8 mouse cellular contexts compared by ENCODE assay signal in the genomic region with DNA sequence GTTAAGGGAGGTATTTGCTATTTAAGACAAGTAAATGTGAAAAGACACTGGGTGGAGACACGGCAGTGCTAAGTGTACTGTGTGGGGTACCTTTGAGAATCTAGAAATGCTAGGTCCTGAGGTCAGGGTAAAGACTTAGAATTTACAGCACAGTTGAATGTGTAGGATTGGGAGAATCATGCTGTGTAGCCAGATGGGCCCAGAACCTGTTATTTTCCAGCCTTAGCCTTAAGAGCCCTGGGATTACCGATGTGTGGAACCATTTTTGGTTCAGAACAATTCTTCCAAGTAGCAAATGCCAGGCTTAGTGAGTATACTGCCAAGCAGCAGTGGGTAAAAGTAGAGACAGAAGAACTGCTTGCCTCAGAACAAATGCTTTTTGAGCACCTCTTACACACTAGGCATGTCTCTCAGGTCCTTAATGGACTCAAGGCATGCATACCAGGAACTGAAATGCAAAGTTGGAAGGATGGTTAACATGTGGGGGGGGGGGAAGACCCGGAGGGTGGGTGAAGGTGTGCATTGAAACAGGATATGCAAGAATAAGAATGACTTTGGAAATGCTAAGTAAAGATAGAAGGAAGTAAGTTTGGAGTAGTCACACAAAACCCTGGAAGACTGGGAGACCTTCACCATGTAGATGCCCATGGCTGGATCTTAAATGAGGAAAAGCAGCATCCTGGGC. TPM values are rescaled to one million over a fixed set of nuclear protein-coding genes. Genes with fewer than 3 reads are reported as not detected.
A peak's percentile ranks its signal among the peaks of the same experiment; 100 is the strongest.
DNase-seq lines count a peak whose midpoint lies in the region; ATAC-seq and TF ChIP-seq lines count a peak whose summit lies in the region.
"Had no signal": no experiment of that assay in that cellular context is flagged by ENCODE, and none has a peak within 500 bp of the region (broad histone marks: within the 10 kb centered on the region; RNA-seq: fewer than 3 reads in every experiment).

No protein-coding gene starts in this region.

- DNase-seq in liver, adult 2 months (ENCODE audit: extremely low read depth, low read depth, low spot score), result no peak
- DNase-seq in liver, result no peak
- DNase-seq in limb, embryonic 10.5 days (ENCODE audit: low spot score), result no peak
- no peak for DNase-seq in spleen, postnatal 14 days (ENCODE audit: low spot score in 2 of 2)
- DNase-seq in layer of hippocampus, adult 11-12 months (ENCODE audit: low spot score), result no peak

- H3K36me3 ChIP-seq in liver, adult 2 months (ENCODE audit: control insufficient read depth, insufficient read depth, low read length), result peaks cover 34% of the 10 kb centered on the region
- H3K36me3 ChIP-seq in embryonic facial prominence, embryonic 13.5 days, result peaks cover 59% of the 10 kb centered on the region
- H3K36me3 ChIP-seq in limb, embryonic 10.5 days, result peaks cover 63% of the 10 kb centered on the region
- H3K36me3 ChIP-seq in neural tube, embryonic 15.5 days, result peaks cover 50% of the 10 kb centered on the region

- no peak for TF ChIP-seq POLR2A in liver, adult 2 months (IDR thresholded peaks at IDR 0.05; ENCODE audit: extremely low read depth, insufficient read depth, low read length)

- no peak overlapping the region for H3K27ac ChIP-seq in liver, adult 2 months (replicated peaks; ENCODE audit: insufficient read depth, low read depth, low read length)
- H3K27ac ChIP-seq in embryonic facial prominence, embryonic 13.5 days, result no peak overlapping the region
- H3K27ac ChIP-seq in limb, embryonic 10.5 days, result peak overlapping the region; percentile 94; the same call in 1 of the 2 replicates
- H3K27ac ChIP-seq in neural tube, embryonic 15.5 days (replicated peaks), result no peak overlapping the region

- 0 out of 2 replicates have a peak overlapping the region, but pooled peaks have one; percentile 32 for H3K9ac ChIP-seq in liver, adult 2 months (ENCODE audit: low read depth, low read length)
- peak overlapping the region; percentile 94 for H3K9ac ChIP-seq in embryonic facial prominence, embryonic 13.5 days
- peak overlapping the region; percentile 99 for H3K9ac ChIP-seq in neural tube, embryonic 15.5 days (replicated peaks)

- no peaks in the 10 kb centered on the region for H3K9me3 ChIP-seq in embryonic facial prominence, embryonic 13.5 days
- no peaks in the 10 kb centered on the region for H3K9me3 ChIP-seq in limb, embryonic 10.5 days (replicated peaks)
- H3K9me3 ChIP-seq in neural tube, embryonic 15.5 days (replicated peaks), result no peaks in the 10 kb centered on the region

- no peak for TF ChIP-seq CTCF in liver, adult 2 months (IDR thresholded peaks at IDR 0.05; ENCODE audit: low read depth, low read length)

- WGBS in liver, adult 2 months, result 65% methylated on average over 3 of the region's 3 CpGs
- WGBS in embryonic facial prominence, embryonic 13.5 days, result 70% methylated on average over 3 of the region's 3 CpGs
- 84% methylated on average over 3 of the region's 3 CpGs for WGBS in limb, embryonic 10.5 days
- WGBS in neural tube, embryonic 15.5 days, result 74% methylated on average over 3 of the region's 3 CpGs

- peak overlapping the region; percentile 91 for H3K4me2 ChIP-seq in embryonic facial prominence, embryonic 13.5 days
- H3K4me2 ChIP-seq in neural tube, embryonic 15.5 days, result peak overlapping the region; percentile 93

- peaks cover 3% of the 10 kb centered on the region; the same call in 1 of the 2 replicates for H3K79me2 ChIP-seq in liver, adult 2 months (ENCODE audit: control insufficient read depth, insufficient read depth, low read length)

- no peaks in the 10 kb centered on the region for H3K27me3 ChIP-seq in liver, adult 2 months (ENCODE audit: control insufficient read depth, insufficient read depth, low read length)
- no peaks in the 10 kb centered on the region for H3K27me3 ChIP-seq in embryonic facial prominence, embryonic 13.5 days
- no peaks in the 10 kb centered on the region for H3K27me3 ChIP-seq in limb, embryonic 10.5 days (ENCODE audit: low read depth, poor library complexity, severe bottlenecking)
- H3K27me3 ChIP-seq in neural tube, embryonic 15.5 days (replicated peaks), result no peaks in the 10 kb centered on the region

- peak overlapping the region; percentile 19; the same call in 1 of the 2 replicates for H3K4me3 ChIP-seq in liver, adult 2 months (ENCODE audit: insufficient read depth, low read depth, low read length)
- peak overlapping the region; percentile 77 for H3K4me3 ChIP-seq in embryonic facial prominence, embryonic 13.5 days
- peak overlapping the region; percentile 85 for H3K4me3 ChIP-seq in limb, embryonic 10.5 days
- H3K4me3 ChIP-seq in neural tube, embryonic 15.5 days (replicated peaks), result peak overlapping the region; percentile 79

- 0 out of 2 replicates have a peak, but pooled peaks cover 3% of the 10 kb centered on the region for H3K4me1 ChIP-seq in liver, adult 2 months (ENCODE audit: control insufficient read depth, insufficient read depth, low read length)
- peaks cover 19% of the 10 kb centered on the region for H3K4me1 ChIP-seq in embryonic facial prominence, embryonic 13.5 days
- peaks cover 19% of the 10 kb centered on the region for H3K4me1 ChIP-seq in limb, embryonic 10.5 days
- H3K4me1 ChIP-seq in neural tube, embryonic 15.5 days, result peaks cover 23% of the 10 kb centered on the region

- ATAC-seq in embryonic facial prominence, embryonic 13.5 days (ENCODE audit: insufficient number of reproducible peaks, insufficient read depth, low FRiP score, low TSS enrichment, low read depth), result no peak
- no peak for ATAC-seq in neural tube, embryonic 15.5 days (ENCODE audit: low FRiP score)

RNA-seq across cellular contexts. Expression of a gene that starts 1.3 kb away (rescaled TPM):
- 63.5 and 67.5 TPM in 2 replicates for total RNA-seq in liver, adult 2 months (2014; rRNA removed)
- 77.6 and 80.9 TPM in 2 replicates for polyA plus RNA-seq in liver, adult 2 months (2012; rRNA removed)
- 168 and 182 TPM in 2 replicates for polyA plus RNA-seq in embryonic facial prominence, embryonic 13.5 days (2015; fragmentation: Nextera tagmentation; extraction: Ambion mirVana)
- 179 TPM in 2 replicates for polyA plus RNA-seq in limb, embryonic 10.5 days (2016; fragmentation: Nextera tagmentation; extraction: Ambion mirVana)
- polyA plus RNA-seq in neural tube, embryonic 15.5 days (2015; fragmentation: Nextera tagmentation; extraction: Ambion mirVana), result 182 and 192 TPM in 2 replicates

RNA-seq across cellular contexts. Expression of a gene that starts 1.3 kb away (rescaled TPM):
- 7.7 and 10.8 TPM in 2 replicates for total RNA-seq in liver, adult 2 months (2014; rRNA removed)
- 5.9 and 6.1 TPM in 2 replicates for polyA plus RNA-seq in liver, adult 2 months (2012; rRNA removed)
- polyA plus RNA-seq in embryonic facial prominence, embryonic 13.5 days (2015; fragmentation: Nextera tagmentation; extraction: Ambion mirVana), result 46.6 and 50.9 TPM in 2 replicates
- polyA plus RNA-seq in limb, embryonic 10.5 days (2016; fragmentation: Nextera tagmentation; extraction: Ambion mirVana), result 73.7 and 85.5 TPM in 2 replicates
- 89.3 and 94.4 TPM in 2 replicates for polyA plus RNA-seq in neural tube, embryonic 15.5 days (2015; fragmentation: Nextera tagmentation; extraction: Ambion mirVana)

RNA-seq across cellular contexts. Expression of a gene that starts 10.0 kb away (rescaled TPM):
- 0.34 and 0.37 TPM in 2 replicates for total RNA-seq in liver, adult 2 months (2014; rRNA removed)
- polyA plus RNA-seq in liver, adult 2 months (2012; rRNA removed), result 0.36 and 0.91 TPM in 2 replicates
- polyA plus RNA-seq in embryonic facial prominence, embryonic 13.5 days (2015; fragmentation: Nextera tagmentation; extraction: Ambion mirVana), result not detected in 2 replicates
- not detected in 2 replicates for polyA plus RNA-seq in limb, embryonic 10.5 days (2016; fragmentation: Nextera tagmentation; extraction: Ambion mirVana)
- 0.12 TPM in 1 of 2 replicates, not detected in the other for polyA plus RNA-seq in neural tube, embryonic 15.5 days (2015; fragmentation: Nextera tagmentation; extraction: Ambion mirVana)
- polyA plus RNA-seq: small intestine, adult 2 months had no signal

RNA-seq across cellular contexts. Expression of a gene that starts 14.4 kb away (rescaled TPM):
- 2,089 and 2,597 TPM in 2 replicates for total RNA-seq in liver, adult 2 months (2014; rRNA removed)
- 3,152 and 3,193 TPM in 2 replicates for polyA plus RNA-seq in liver, adult 2 months (2012; rRNA removed)
- polyA plus RNA-seq in embryonic facial prominence, embryonic 13.5 days (2015; fragmentation: Nextera tagmentation; extraction: Ambion mirVana), result 2.2 and 8.7 TPM in 2 replicates
- 0.11 TPM in 1 of 2 replicates, not detected in the other for polyA plus RNA-seq in limb, embryonic 10.5 days (2016; fragmentation: Nextera tagmentation; extraction: Ambion mirVana)
- 151 and 156 TPM in 2 replicates for polyA plus RNA-seq in neural tube, embryonic 15.5 days (2015; fragmentation: Nextera tagmentation; extraction: Ambion mirVana)

RNA-seq across cellular contexts. Expression of a gene that starts 15.7 kb away (rescaled TPM):
- total RNA-seq in liver, adult 2 months (2014; rRNA removed), result 0.09 and 0.34 TPM in 2 replicates
- 0.21 and 0.24 TPM in 2 replicates for polyA plus RNA-seq in liver, adult 2 months (2012; rRNA removed)
- 2.6 and 3.2 TPM in 2 replicates for polyA plus RNA-seq in embryonic facial prominence, embryonic 13.5 days (2015; fragmentation: Nextera tagmentation; extraction: Ambion mirVana)
- polyA plus RNA-seq in limb, embryonic 10.5 days (2016; fragmentation: Nextera tagmentation; extraction: Ambion mirVana), result 2.3 and 2.5 TPM in 2 replicates
- polyA plus RNA-seq in neural tube, embryonic 15.5 days (2015; fragmentation: Nextera tagmentation; extraction: Ambion mirVana), result 38.8 and 49.0 TPM in 2 replicates

Comparison
In these comparisons a context has a peak if more than half of its experiments do, and no peak if none do; other contexts are left out.
1. H3K4me3 ChIP-seq: peak in every context shown above with its lines; median percentile 85 in limb, embryonic 10.5 days; 79 in neural tube, embryonic 15.5 days; 77 in embryonic facial prominence, embryonic 13.5 days; 19 in liver, adult 2 months.
2. H3K9ac ChIP-seq: peak in every context shown above with its lines; median percentile 99 in neural tube, embryonic 15.5 days; 94 in embryonic facial prominence, embryonic 13.5 days; 32 in liver, adult 2 months.